Mouse (Mus musculus): ENCODE measurements around the gene Fam114a1.

Gene Fam114a1

DNA sequence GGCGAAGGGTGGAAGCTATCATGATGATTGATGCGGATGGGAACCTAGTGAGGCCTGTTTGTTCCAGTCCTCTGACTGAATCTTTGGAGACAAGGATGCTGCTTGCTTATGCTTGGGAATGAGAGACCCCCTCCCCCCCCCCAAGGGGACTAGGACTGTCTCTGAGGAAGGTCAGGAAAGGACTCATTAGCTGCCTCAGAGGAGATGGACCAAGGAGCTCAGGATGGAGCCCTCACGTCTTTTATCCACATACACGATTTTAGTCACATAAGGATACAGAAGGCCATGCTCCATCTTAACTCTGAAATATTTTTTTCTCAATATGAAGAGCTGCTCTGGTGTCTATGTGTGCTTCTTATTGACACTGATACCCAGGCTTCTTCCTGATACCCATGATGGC, 92.4 kb downstream of the Fam114a1 start:
- no peak for DNase-seq

DNA sequence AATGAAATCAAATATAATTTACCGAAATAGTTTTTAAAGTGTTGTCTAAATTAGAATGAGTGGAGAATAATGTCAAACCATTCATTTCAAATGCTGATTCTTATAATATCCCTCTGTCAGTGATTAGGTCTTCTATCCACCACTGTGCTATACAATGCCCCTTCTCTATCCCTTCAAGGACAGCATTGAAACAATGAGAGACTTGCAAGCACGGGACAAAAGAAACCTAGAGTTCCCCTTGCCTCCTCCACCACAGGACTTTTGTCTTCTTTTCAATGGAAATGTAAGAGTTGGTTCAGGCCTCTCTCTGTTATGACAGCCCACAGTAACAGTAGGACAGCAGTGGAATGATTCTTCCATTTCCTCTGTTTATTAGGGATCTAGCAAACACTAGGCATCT, 93.4 kb downstream of the Fam114a1 start:
- DNase-seq: no peak

DNA sequence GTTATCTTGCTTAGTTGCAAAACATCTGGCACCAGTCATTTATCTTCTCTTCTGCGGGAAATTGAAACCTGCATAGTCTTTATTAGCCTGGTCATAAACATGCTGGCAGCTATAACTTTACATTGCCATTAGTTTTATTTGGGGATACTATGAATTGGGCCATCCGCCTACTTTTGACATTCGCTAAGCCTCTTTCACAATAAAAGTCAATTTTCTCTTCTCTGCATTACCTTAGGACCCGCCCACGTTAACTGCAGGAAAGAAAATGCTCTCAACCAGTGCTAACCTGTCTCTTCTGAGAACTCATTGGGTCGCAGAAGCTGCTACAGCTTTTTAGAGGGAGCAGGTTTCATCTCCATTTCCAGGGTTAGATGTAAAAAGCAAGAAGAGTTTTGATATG, 98.3 kb downstream of the Fam114a1 start:
- DNase-seq: no peak

DNA sequence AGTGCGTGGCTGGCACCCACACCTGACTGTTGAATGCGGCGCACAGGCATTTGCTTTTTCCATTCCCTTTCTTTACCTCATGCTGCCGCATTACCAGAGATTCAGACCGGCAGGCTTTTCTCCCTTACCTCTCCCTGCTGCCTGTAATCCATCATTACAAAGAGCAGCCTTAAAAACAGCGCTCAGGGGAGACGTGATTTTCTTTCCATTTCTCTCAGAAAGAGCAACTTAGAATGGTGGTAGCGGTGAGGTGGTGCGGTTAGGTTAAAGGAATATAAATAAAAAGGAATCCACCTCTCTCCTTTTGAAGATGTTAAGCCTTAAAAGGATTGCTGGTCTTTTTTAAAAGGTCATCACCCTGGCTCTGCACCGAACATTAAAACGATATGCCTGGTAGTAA, 100.0 kb downstream of the Fam114a1 start:
- DNase-seq: no peak

DNA sequence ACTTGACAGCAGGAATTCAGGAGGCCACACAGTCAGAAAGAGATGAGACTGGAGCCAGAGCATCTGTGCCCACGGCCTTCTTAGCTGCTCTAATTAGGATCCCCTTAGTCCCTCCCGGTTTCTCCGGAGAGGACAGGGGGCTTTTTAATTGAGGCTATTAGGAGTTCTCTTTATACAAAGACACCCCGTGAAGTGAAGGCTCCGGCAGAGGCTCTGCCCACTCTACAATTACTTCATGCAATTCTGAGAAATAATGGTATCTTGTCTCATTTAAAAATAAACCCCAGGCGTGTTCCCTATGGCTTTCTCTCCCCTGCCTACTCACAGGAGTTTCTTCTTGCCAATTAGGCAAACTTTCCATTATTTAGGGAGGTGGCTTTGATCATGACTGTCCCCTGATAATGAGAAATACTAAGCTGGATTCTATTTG, 101.8 kb downstream of the Fam114a1 start:
- DNase-seq: peak; percentile 25

DNA sequence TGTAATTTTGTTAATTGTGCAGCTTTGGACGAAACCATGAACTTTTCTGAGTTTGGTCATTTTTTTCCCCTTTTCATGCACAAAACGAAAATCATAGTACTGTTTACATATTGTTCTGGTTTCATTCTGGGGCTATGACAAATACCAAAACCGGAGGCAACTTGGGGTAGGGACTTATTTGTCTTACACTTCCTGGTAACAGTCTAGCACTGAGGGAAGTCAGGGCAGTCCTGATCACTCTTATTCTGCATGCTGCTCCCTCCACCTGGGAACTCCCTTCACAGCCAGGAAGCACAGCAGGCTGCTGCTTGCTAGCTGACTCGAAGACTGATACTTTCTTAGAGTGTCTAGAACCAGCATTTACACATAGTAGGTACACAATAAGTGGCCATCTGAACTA, 103.4 kb downstream of the Fam114a1 start:
- DNase-seq: no peak

DNA sequence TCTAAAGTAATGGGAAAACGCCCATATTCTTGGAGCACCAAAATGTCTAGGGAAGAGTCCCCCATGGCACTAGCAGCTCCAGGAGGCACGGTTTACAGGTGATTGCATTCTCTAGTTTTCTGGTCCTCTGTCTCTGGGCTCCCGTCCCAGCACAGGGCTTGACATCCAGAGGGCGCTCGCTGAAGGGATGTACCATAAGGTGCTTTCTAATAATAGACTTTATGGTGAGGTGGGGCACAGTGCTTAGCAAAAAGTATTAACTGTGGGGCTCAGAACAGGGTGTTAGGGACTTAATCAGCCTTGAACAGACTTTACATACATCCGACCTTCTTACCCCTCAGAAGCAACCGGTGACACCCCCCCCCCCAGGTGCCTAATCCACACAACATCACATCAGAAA, 104.8 kb downstream of the Fam114a1 start:
- DNase-seq: peak; percentile 66 to 68

DNA sequence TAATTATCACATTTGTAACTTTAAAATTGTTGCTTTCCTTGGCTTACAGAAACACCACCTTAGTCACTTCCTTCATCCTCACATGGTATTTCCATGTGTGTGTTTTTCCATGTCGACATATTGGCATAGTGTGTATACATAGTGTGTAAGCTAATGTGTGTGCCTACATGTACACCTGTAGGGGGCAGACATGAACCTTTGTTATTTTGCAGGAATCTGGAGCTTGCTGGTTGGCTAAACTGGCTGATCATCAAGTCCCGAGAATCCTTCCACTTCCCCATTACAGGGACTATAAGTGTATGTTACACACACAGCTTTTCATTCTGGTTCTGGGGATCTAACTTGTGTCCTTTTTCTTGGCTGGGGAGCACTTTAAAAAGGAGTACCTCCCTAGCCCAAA, 106.2 kb downstream of the Fam114a1 start:
- DNase-seq: peak in 1 of 2 experiments; percentile 28

DNA sequence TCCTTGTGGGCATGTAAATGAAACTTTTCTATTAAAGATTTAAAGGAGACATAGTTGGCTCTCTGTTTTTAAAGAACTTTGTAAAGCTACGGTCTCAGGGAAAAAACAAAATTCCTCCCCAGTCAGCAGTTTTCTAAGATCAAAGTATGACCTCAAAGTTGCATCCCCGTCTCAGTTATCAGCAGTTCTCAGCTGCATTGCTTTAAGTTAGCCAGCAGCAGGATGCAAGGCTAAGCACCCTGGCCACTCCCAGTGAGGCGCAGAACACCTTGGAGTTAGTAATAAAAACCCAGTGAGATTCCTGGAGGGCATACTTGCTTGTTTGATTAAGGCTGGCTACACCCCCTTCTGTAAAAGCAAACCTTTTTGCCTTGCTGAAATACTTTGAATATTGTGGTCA, 106.9 kb downstream of the Fam114a1 start:
- DNase-seq: no peak

DNA sequence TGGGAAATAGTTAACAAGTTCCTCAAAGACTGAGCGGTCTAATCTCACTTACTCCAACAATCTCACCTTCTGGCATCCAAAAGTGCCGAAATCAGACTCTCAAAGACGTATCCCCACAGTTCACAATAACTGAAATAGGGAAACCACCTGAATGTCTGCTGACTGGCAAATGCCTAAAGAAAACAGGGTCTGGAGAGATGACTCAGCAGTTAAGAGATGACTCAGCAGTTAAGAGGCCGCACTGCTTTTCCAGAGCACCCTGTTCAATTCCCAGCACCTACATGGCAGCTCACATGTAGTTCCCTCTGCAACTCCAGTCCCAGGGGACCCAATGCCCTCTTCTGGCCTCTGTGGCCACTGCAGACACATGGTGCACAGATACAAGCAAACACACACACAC, 108.2 kb downstream of the Fam114a1 start:
- no peak for DNase-seq

DNA sequence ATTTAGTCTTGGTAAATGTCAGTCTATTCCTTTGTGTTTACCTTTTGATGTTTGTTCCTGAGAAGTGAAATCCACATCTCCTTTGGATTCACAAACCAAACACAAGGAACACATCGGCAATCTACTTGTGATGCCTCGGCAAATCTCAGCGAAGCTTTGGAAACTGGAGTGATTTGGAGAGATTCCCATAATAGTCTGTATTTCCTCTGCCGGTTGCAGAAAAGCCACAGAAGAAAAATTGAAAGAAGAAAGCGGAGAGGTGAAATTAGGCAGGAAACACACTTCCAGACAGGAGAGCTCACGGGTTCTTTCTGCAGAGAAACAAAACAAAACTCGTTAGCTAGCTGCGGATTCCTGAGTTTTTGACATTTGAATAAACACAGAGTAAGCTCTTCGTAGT, 110.0 kb downstream of the Fam114a1 start:
- no peak for DNase-seq

DNA sequence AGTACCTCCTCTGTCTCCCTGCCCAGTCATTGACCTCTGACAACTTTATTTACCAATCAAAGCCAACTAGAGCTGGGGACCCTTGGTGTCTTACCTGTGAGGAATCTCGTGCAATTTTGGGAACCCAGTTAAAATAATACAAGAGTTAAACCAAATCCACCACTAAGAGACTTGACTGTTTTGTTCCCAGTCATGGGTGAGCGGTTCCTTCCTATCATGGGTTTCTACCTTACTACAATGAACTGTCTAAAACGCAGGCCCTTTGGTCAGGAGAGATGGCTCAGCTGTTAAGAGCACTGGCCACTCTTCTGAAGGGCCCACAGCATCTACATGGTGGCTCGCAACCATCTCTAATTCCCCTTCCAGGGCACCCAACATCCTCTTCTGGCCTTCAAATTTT, 112.0 kb downstream of the Fam114a1 start:
- DNase-seq: no peak

DNA sequence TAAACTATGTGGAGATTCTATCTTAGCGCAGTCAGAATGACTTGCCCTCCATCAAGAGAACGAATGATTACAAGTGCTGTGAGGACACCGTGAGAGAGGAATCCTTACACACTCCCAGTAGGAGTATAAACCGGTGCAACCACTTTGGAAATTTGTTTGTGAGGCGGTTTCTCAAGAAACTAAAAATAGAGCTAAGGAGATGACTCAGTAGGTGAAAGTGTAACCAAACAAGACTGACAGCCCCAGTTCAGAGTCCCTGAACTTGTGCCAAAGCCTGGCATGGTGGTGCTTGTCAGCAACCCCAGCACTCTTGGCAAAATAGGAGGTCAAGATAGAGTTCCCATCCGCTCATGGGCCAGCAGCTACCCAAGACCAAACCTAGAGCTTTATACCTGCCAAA, 116.7 kb downstream of the Fam114a1 start:
- DNase-seq: peak; percentile 39 to 45

DNA sequence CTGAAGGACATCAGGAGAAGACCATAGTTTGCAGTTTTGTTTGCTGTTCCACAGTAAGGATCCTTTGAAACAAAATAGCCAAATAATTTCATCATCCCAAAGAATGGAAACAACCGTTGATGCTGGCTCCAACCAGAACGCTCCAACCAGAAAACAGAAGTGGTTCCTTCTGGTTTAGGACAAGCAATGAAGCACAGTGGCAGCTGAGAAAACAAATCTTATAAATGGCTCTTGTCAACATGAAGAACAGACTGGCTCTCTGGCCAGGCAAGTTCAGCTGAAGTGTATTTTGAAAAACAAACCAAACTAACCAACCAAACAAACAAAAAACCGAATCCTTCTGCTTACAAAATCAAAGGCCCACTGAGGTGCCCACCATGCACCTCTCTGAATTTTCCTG, 119.8 kb downstream of the Fam114a1 start:
- DNase-seq: no peak

DNA sequence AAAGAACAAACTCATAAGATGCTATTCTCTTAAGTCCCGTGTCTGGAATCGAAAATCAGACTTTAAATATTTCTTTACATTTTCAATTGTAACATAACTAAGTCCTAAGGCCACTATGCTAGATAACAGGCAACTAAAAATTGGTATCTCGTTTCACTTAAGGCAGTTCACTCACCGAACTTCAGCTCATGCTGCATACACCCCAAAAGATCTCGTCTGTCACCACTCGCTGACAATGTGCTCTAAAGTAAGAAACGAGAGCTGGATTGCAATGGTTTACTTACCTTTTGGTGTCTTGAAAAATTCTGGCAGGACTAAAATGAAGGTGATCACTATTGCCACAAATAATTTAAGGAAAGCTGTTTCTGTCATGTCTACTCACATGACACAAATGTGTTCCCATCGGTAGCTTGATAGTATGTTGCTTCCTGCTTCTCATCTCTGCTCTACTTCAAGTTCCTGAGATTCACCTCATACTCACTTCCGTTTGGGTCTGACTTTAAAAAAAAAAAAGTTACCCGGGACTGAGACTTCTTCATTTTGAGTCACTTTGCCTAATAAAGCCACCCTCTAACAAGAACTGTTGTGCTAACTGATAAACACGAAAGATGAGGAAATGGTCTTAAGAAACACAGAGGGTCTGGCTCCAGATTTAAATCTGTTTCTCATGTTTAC, 121.5 kb downstream of the Fam114a1 start:
- DNase-seq: no peak
